In the genomic region with DNA sequence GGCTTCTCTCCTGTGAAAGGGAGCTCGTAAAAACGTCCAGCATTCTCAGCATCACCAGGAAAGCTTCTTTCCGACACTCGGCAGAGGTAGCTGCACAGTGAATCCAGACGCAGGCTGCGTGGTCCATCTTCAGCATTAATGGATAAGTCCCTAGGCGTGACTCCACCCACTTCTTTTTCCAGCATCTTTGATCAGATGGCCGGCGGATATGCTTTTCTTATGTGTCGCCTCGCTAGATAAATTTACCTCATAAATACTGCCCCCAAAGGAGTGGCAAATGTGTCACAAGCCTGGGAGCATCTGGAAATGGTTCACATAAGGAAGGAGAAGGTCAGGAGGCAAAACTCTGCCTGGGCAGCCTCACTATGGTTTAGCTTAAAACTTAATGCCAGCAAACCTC, we compare ENCODE assay signal across 22 mouse cellular contexts.
DNase-seq lines count a peak whose midpoint lies in the region; ATAC-seq lines count a peak whose summit lies in the region.
"Had no signal": no experiment of that assay in that cellular context is flagged by ENCODE, and none has a peak within 500 bp of the region (broad histone marks: within the 10 kb centered on the region; RNA-seq: fewer than 3 reads in every experiment).

No protein-coding gene starts in this region.

- peak overlapping the region; percentile 47; the same call in 1 of the 2 replicates for H3K27ac ChIP-seq in hindbrain, embryonic 14.5 days
- no peak overlapping the region for H3K27ac ChIP-seq in hindbrain, embryonic 12.5 days
- no peak overlapping the region for H3K27ac ChIP-seq in embryonic facial prominence, embryonic 10.5 days (replicated peaks)
- H3K27ac ChIP-seq in limb, embryonic 12.5 days, result no peak overlapping the region
- H3K27ac ChIP-seq in neural tube, embryonic 13.5 days (replicated peaks), result peak overlapping the region; percentile 57
- H3K27ac ChIP-seq in hindbrain, embryonic 10.5 days, result no peak overlapping the region
- H3K27ac ChIP-seq: forebrain, embryonic 10.5 days; midbrain, embryonic 12.5 days had no signal

- H3K9me3 ChIP-seq in hindbrain, embryonic 14.5 days (ENCODE audit: control insufficient read depth, low read length), result no peaks in the 10 kb centered on the region
- no peaks in the 10 kb centered on the region for H3K9me3 ChIP-seq in hindbrain, embryonic 12.5 days (replicated peaks)
- no peaks in the 10 kb centered on the region for H3K9me3 ChIP-seq in embryonic facial prominence, embryonic 10.5 days
- H3K9me3 ChIP-seq in limb, embryonic 12.5 days, result no peaks in the 10 kb centered on the region
- no peaks in the 10 kb centered on the region for H3K9me3 ChIP-seq in neural tube, embryonic 13.5 days
- H3K9me3 ChIP-seq in hindbrain, embryonic 10.5 days, result no peaks in the 10 kb centered on the region
- H3K9me3 ChIP-seq: forebrain, embryonic 10.5 days; heart, embryonic 12.5 days; midbrain, embryonic 12.5 days had no signal

- no peak for DNase-seq in hindbrain, embryonic 14.5 days (ENCODE audit: low spot score)
- peak; percentile 11 for DNase-seq in embryonic facial prominence, embryonic 10.5 days (ENCODE audit: low spot score)
- no peak for DNase-seq in heart, adult 18-20 months
- DNase-seq in hindbrain, embryonic 10.5 days (ENCODE audit: low spot score), result no peak
- DNase-seq: adrenal gland, postnatal 25 days; cerebellum, adult 9-10 months; heart, postnatal 10 days; kidney, adult 2 months; kidney, postnatal 25 days; liver, postnatal 0 days; thymus, adult 18-20 months; thymus, postnatal 36 days had no signal

- H3K9ac ChIP-seq in hindbrain, embryonic 14.5 days, result no peak overlapping the region
- H3K9ac ChIP-seq in hindbrain, embryonic 12.5 days, result no peak overlapping the region
- no peak overlapping the region for H3K9ac ChIP-seq in limb, embryonic 12.5 days (replicated peaks)
- H3K9ac ChIP-seq in neural tube, embryonic 13.5 days, result no peak overlapping the region
- H3K9ac ChIP-seq: heart, embryonic 12.5 days; liver, postnatal 0 days; midbrain, embryonic 12.5 days had no signal

- no peak for ATAC-seq in hindbrain, embryonic 14.5 days (ENCODE audit: low FRiP score)
- no peak for ATAC-seq in hindbrain, embryonic 12.5 days (ENCODE audit: low FRiP score)
- peak; percentile 42; the same call in 1 of the 2 replicates for ATAC-seq in limb, embryonic 12.5 days (ENCODE audit: insufficient number of reproducible peaks, insufficient read depth, low FRiP score, low TSS enrichment, low read depth)
- ATAC-seq in neural tube, embryonic 13.5 days (ENCODE audit: low read depth), result 0 out of 2 replicates have a peak, but pooled peaks have one; percentile 32
- no peak for ATAC-seq in frontal cortex, adult (ENCODE audit: low TSS enrichment)
- ATAC-seq: inflammation-experienced regulatory T-cells, adult 6 months; liver, postnatal 0 days; lung, postnatal 0 days had no signal

- H3K4me2 ChIP-seq in hindbrain, embryonic 14.5 days (replicated peaks), result no peak overlapping the region
- H3K4me2 ChIP-seq in hindbrain, embryonic 12.5 days (replicated peaks), result no peak overlapping the region
- H3K4me2 ChIP-seq in limb, embryonic 12.5 days, result peak overlapping the region; percentile 44
- H3K4me2 ChIP-seq in neural tube, embryonic 13.5 days, result peak overlapping the region; percentile 18; the same call in 1 of the 2 replicates
- H3K4me2 ChIP-seq: heart, embryonic 12.5 days; liver, embryonic 11.5 days; midbrain, embryonic 12.5 days had no signal

- no peaks in the 10 kb centered on the region for H3K27me3 ChIP-seq in hindbrain, embryonic 14.5 days (ENCODE audit: control insufficient read depth, insufficient read depth, low read length)
- H3K27me3 ChIP-seq in hindbrain, embryonic 12.5 days, result no peaks in the 10 kb centered on the region
- H3K27me3 ChIP-seq in embryonic facial prominence, embryonic 10.5 days (replicated peaks; ENCODE audit: low read depth, poor library complexity, severe bottlenecking), result no peaks in the 10 kb centered on the region
- no peaks in the 10 kb centered on the region for H3K27me3 ChIP-seq in limb, embryonic 12.5 days
- H3K27me3 ChIP-seq in neural tube, embryonic 13.5 days, result no peaks in the 10 kb centered on the region
- H3K27me3 ChIP-seq in hindbrain, embryonic 10.5 days (ENCODE audit: insufficient read depth, poor library complexity, severe bottlenecking), result no peaks in the 10 kb centered on the region
- H3K27me3 ChIP-seq: heart, embryonic 12.5 days; midbrain, embryonic 12.5 days had no signal

- H3K4me3 ChIP-seq in hindbrain, embryonic 14.5 days (replicated peaks; ENCODE audit: low read length), result no peak overlapping the region
- H3K4me3 ChIP-seq in hindbrain, embryonic 12.5 days, result no peak overlapping the region
- no peak overlapping the region for H3K4me3 ChIP-seq in embryonic facial prominence, embryonic 10.5 days
- H3K4me3 ChIP-seq in limb, embryonic 12.5 days (replicated peaks), result peak overlapping the region; percentile 5; the same call in 1 of the 2 replicates
- H3K4me3 ChIP-seq in neural tube, embryonic 13.5 days, result no peak overlapping the region
- H3K4me3 ChIP-seq in hindbrain, embryonic 10.5 days, result no peak overlapping the region
- H3K4me3 ChIP-seq: forebrain, embryonic 10.5 days; heart, embryonic 12.5 days; midbrain, embryonic 12.5 days had no signal

- no peaks in the 10 kb centered on the region for H3K36me3 ChIP-seq in hindbrain, embryonic 14.5 days (replicated peaks; ENCODE audit: control insufficient read depth, insufficient read depth)
- H3K36me3 ChIP-seq in hindbrain, embryonic 12.5 days, result no peaks in the 10 kb centered on the region
- no peaks in the 10 kb centered on the region for H3K36me3 ChIP-seq in embryonic facial prominence, embryonic 10.5 days (replicated peaks)
- no peaks in the 10 kb centered on the region for H3K36me3 ChIP-seq in limb, embryonic 12.5 days
- no peaks in the 10 kb centered on the region for H3K36me3 ChIP-seq in neural tube, embryonic 13.5 days
- H3K36me3 ChIP-seq in hindbrain, embryonic 10.5 days, result no peaks in the 10 kb centered on the region
- H3K36me3 ChIP-seq: forebrain, embryonic 10.5 days; heart, embryonic 12.5 days; midbrain, embryonic 12.5 days had no signal

- H3K4me1 ChIP-seq in hindbrain, embryonic 14.5 days (replicated peaks; ENCODE audit: control insufficient read depth, insufficient read depth, low read length), result no peaks in the 10 kb centered on the region
- H3K4me1 ChIP-seq in hindbrain, embryonic 12.5 days, result no peaks in the 10 kb centered on the region
- peaks cover 14% of the 10 kb centered on the region for H3K4me1 ChIP-seq in embryonic facial prominence, embryonic 10.5 days
- peaks cover 9% of the 10 kb centered on the region for H3K4me1 ChIP-seq in limb, embryonic 12.5 days (replicated peaks)
- peaks cover 21% of the 10 kb centered on the region for H3K4me1 ChIP-seq in neural tube, embryonic 13.5 days (replicated peaks)
- no peaks in the 10 kb centered on the region for H3K4me1 ChIP-seq in hindbrain, embryonic 10.5 days (replicated peaks)
- H3K4me1 ChIP-seq: heart, embryonic 12.5 days had no signal

- 72% methylated on average over 11 of the region's 11 CpGs for WGBS in hindbrain, embryonic 14.5 days
- 69% methylated on average over 11 of the region's 11 CpGs for WGBS in hindbrain, embryonic 12.5 days
- 56% methylated on average over 11 of the region's 11 CpGs for whole genome bisulfite sequencing in embryonic facial prominence, embryonic 10.5 days
- 20% methylated on average over 11 of the region's 11 CpGs for WGBS in limb, embryonic 12.5 days
- WGBS in neural tube, embryonic 13.5 days, result 38% methylated on average over 11 of the region's 11 CpGs
- 85% methylated on average over 11 of the region's 11 CpGs for WGBS in hindbrain, embryonic 10.5 days

Comparison
In these comparisons a context has a peak if more than half of its experiments do, and no peak if none do; other contexts are left out.
1. H3K27ac ChIP-seq: peak in hindbrain, embryonic 14.5 days (single experiment) and neural tube, embryonic 13.5 days (single experiment); none in hindbrain, embryonic 12.5 days (single experiment), embryonic facial prominence, embryonic 10.5 days (single experiment), limb, embryonic 12.5 days (single experiment) and hindbrain, embryonic 10.5 days (single experiment).
2. ATAC-seq: peak in limb, embryonic 12.5 days (single experiment) and neural tube, embryonic 13.5 days (single experiment); none in hindbrain, embryonic 14.5 days (single experiment), hindbrain, embryonic 12.5 days (single experiment) and frontal cortex, adult (single experiment).
3. H3K4me2 ChIP-seq: peak in limb, embryonic 12.5 days (single experiment) and neural tube, embryonic 13.5 days (single experiment); none in hindbrain, embryonic 14.5 days (single experiment) and hindbrain, embryonic 12.5 days (single experiment).